Mouse (Mus musculus) B cell, adult 2 months (primary cell): ENCODE measurements around the gene Igsf21.

ENCODE experiments used
- DNase-seq, 2 experiments: peaks; one replicate each; pipeline ENCODE4 v3.0.0; 2022

Gene Igsf21

DNA sequence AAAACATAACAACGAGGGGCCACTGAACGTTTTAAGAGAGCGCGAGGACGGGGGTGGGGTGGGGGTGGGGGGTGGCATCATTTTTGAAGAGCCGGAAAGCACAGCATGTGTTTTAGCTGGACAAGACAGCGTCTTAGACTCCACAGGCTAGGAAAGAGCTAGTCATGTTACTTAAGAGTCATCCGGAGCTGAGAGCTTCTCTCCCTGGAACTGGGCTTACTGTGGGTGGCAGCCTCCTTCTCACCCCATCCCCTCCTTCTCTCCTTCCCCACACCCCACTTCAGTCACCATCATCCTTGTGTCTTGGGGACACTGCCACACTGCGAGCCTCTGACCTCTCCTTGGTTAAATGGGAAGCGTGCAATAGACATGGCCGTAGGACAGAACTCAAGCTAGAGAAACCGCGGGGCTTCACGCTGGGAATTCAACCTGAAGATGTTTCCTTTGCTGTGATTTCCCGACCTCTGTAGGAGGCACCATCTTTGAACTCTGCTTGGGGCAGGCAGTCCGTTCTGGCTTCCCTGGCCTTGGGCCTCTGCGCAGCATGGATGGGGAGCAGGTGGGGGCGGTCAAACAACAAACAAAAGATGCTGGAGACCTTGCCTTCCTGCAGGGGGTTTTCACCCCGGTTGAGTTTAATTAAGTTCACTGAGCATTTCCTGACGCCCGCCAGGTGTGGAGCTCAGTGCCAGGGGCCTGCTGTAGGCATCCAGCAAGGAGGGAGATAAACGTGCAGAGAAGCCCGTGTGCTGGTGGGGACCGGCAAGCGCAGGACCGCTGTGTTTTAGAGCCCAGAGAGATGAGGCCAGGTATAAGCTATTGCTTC lies 207.8 kb downstream of the Igsf21 start:
- DNase-seq = no peak

- DNase-seq = no peak
Observed at GRCm38 (mm10) chr4:140037784-140038387, 208.7 kb downstream of the Igsf21 start.

- DNase-seq = no peak
Observed at GRCm38 (mm10) chr4:140035232-140035631, 211.4 kb downstream of the Igsf21 start.

DNA sequence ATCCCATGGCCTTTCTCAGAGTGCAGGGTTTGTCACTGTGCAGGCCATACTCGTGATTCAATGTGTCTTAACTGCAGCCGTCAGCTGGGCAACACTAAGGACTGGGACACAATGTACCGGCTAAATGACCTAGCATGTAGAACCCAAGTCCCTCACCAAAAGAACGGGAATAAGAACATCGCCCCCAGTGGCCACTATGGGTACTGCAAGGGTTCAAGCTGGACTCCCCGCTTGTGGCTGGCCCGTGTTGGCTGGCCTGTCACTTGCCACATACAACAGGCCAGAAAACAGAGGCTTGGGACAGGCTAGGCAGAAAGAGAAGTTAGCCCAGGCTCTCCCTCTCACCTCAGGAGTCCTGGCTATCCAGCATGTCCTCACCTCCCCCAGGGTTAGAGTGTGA lies 213.2 kb downstream of the Igsf21 start:
- DNase-seq = peak; percentile 59 to 61

- no peak for DNase-seq
Observed at GRCm38 (mm10) chr4:140030415-140030814, 216.2 kb downstream of the Igsf21 start.

- no peak for DNase-seq
Observed at GRCm38 (mm10) chr4:140030040-140030386, 216.6 kb downstream of the Igsf21 start.

- no peak for DNase-seq
Observed at GRCm38 (mm10) chr4:140029324-140030039, 217.1 kb downstream of the Igsf21 start.

DNA sequence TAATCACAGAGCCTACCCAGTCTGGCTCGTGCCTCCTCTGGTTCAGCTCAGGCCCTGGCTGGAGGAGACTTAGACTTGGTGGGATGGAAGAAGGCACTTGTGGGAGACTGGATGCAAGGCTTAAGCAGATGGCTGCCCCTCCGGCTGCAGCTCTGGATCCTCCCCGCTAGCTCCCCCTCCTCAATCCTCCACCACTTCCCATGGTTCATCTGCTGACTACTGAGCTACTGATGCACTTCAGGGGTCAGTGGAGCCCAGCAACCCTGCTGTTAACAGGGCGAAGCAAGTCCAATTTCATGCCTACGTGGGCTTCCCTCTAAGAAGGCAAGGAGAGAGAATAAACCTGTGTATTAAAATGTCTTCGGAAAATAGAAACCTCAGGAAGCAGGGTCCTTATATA lies 222.8 kb downstream of the Igsf21 start:
- DNase-seq = no peak

DNA sequence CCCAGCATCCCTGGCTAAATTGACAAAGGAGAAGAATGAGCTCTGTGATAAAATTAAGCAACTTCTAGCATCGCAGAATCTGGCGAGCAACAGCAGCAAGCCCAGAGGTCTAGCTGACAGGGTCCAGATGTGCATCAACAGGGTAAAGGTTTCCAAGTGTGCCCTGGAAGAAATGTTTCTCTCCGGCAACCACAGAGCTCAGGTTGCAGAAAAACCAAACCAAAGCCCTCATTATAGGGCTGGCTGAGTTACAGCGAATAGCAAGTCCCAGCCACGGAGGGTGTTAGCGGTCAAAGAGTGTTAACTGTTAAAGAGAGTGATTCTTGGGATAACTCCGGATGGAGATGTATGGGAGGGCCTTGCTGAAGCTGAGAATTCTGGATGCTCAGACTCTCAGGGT lies 230.7 kb downstream of the Igsf21 start:
- DNase-seq = no peak

DNA sequence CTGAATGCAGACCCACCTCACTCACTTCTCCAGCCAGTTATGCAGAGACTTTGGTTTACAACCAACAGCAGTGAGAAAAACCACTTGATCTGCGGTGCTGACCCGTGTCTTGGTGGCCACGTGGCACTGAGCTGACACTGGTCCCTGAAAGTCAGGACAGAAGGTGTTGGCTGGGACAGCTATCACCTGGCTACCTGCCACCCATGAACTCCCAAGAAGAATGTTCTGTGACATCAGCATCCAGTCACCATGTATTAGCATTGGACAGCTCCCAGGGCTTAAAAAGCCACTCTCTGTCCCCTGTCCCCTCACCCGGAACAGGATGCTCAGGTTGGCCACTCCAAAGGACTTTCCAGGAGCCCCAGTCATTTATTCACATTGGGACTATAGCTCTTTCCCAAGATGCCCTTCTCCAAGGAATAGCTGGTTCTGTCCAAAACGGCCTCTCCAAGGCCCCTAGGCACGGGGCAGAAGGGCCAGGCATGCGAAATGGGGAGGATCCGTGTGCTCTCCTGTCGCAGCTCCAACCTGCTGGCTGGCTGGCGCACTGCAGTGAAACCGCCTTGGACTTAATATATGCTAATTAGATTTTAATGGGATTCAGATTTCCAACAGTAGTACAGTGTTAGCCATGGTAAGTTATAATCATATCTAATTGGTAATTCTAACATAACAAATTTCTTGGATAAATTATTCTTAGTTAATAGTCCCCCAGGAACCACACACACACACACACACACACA lies 235.7 kb downstream of the Igsf21 start:
- DNase-seq = no peak

GRCm38 (mm10) chr4:140004932-140005331 lies 241.7 kb downstream of the Igsf21 start:
- DNase-seq = no peak

DNA sequence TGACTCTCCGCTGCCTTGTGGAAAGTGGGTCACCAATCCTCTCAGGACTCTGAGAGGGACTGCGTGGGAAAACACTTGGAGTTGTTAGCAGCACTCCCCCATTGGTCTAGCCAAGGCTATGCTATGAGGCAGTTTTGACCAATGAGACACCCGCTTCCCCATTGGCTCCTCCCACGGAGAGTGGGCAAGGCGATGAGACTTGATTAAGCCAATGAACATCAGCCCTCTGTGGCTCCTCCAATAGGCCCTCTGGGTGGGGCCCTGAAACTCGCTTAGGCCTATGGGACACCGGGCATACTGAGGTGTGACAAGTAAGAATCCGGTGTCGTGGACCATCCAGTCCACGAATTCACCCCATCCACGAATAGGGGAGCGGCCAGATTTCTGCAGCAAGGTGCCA lies 242.4 kb downstream of the Igsf21 start:
- DNase-seq = peak; percentile 29 to 49

- DNase-seq = no peak
Observed at GRCm38 (mm10) chr4:140002069-140002468, 244.5 kb downstream of the Igsf21 start.

DNA sequence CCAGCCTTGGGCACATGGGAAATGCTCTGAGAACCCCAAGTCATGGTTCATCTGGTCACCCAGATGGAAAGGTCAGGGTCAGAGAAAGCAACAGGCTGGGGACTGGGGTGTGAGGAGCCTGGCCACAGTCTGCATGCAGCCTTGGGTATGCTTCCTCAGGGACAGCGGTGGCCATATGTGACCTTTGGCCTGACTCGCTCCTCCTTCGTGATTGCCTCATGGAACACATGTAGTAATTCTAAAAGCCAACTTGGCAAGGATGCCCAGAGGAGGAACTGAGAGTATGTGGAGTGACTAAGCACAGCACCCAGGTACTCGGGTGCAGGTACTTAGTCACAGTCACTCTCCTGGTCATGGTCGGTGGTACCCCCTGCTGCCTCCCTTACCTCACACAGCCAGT lies 245.7 kb downstream of the Igsf21 start:
- no peak for DNase-seq

- no peak for DNase-seq
Observed at GRCm38 (mm10) chr4:139999033-139999432, 247.6 kb downstream of the Igsf21 start.

- DNase-seq = no peak
Observed at GRCm38 (mm10) chr4:139995659-139996058, 250.9 kb downstream of the Igsf21 start.

DNA sequence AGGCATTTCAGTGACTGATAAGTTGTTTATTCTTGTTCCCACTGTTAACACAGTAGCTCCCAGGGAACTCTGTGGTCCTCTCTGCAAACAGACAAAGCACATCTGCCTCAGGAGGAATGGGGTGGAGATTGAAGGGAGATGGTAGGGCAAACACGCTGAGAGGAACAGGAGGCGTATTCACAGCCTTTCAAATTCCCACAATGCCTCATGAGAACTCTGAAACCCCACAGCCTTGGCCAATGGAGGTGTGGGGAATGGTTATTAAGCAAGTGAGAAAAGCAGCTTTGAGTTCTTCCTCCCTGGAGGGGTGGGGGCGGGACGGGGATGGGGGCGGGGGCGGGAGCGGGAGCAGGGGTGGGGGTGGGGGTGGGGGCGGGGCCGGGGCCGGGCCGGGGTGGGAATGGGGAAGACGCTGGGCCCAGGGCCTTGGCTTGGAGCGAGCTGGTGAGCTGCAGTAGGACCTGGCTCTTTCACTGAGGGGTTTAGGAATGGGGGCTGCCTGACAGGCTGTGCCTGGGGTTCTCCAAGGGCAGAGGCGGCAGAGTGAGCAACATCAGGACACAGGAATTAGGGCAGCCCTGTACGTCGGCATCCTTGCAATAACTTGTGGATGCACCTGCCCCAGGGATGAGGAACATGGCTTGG lies 253.4 kb downstream of the Igsf21 start:
- DNase-seq = no peak

DNA sequence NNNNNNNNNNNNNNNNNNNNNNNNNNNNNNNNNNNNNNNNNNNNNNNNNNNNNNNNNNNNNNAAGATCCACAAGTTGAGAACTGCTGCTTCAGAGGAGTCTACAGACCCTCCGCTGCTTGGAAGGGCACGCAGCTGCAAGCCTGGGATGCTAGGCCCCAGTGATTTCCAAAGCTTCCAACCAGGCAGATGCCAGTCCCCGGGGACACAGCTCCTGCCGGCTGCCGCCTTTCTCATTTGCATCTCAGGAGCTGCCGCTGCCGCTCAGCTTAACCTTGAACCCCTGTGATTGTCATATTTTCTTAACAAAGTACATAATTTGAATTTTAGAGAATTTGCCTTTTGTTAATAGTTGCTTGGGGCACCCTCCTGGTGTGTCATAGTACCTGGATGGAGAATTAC lies 259.7 kb downstream of the Igsf21 start:
- DNase-seq = no peak

- DNase-seq = no peak
Observed at GRCm38 (mm10) chr4:139978716-139979115, 267.9 kb downstream of the Igsf21 start.

DNA sequence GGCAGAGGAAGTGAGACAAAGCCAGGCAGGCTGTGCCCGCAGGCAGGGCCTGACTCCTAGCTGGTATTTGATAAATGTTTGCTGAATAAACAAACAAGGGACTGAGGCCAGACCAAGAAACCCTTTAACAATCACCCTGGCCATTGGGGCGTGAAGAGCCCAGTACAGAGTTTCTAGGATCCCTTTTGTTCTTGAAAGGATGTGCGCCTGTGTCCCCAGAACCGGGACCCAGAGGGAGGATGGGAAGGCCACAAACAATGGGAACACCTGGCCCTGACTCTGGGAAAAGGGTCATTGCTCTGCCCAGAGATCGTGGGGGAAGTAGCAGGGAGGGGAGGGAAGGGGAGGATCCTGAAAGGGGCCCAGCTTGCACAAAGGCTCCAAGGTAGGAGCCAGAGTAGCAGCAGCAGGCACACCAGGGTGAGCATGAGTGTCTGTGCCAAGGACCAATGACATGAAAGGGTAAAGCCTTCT lies 269.2 kb downstream of the Igsf21 start:
- DNase-seq = no peak
